Mouse (Mus musculus): ENCODE measurements around the gene Rgl2. TPM values are rescaled to one million over a fixed set of nuclear protein-coding genes. Genes with fewer than 3 reads are reported as not detected.

Rgl2 gene
- polyA plus RNA-seq, 1 experiment from 2014 or later = 22.2 TPM

GRCm38 (mm10) chr17:33952879-33953278 lies 23.5 kb downstream of the Rgl2 start:
- 82% methylated on average over 4 of the region's 4 CpGs for WGBS
- no peak for ATAC-seq (replicated peaks; ENCODE audit: low FRiP score, low read depth)
- Histone ChIP-seq H3K9ac (ENCODE audit: low read depth, low read length) (0 out of 2 replicates have a peak overlapping the region, but pooled peaks have one; percentile 35), H3K9me3 (replicated peaks; ENCODE audit: low read length) (no peaks in the 10 kb centered on the region), H3K27ac (no peak overlapping the region), H3K4me3 (replicated peaks; ENCODE audit: low read depth, low read length) (no peak overlapping the region), H3K4me1 (replicated peaks; ENCODE audit: insufficient read depth, low read length) (peaks cover 29% of the 10 kb centered on the region), H3K27me3 (ENCODE audit: insufficient read depth, low read length) (no peaks in the 10 kb centered on the region), H3K36me3 (ENCODE audit: insufficient read depth, low read length) (peaks cover 25% of the 10 kb centered on the region; the same call in 1 of the 2 replicates), H3K4me2 (ENCODE audit: low read length) (no peak overlapping the region)
- DNase-seq (ENCODE audit: low spot score) = no peak
- TF ChIP-seq CTCF (IDR thresholded peaks at IDR 0.05; ENCODE audit: low read depth) = no peak

- no peak for DNase-seq (ENCODE audit: low spot score)
- no peaks in the 10 kb centered on the region for H3K9me3 ChIP-seq (replicated peaks; ENCODE audit: low read length)
- H3K4me2 ChIP-seq (ENCODE audit: low read length) = no peak overlapping the region
- peaks cover 23% of the 10 kb centered on the region; the same call in 1 of the 2 replicates for H3K36me3 ChIP-seq (ENCODE audit: insufficient read depth, low read length)
- H3K4me3 ChIP-seq (replicated peaks; ENCODE audit: low read depth, low read length) = no peak overlapping the region
- no peak for ATAC-seq (replicated peaks; ENCODE audit: low FRiP score, low read depth)
- 78% methylated on average over 3 of the region's 3 CpGs for WGBS
- no peaks in the 10 kb centered on the region for H3K27me3 ChIP-seq (ENCODE audit: insufficient read depth, low read length)
- peaks cover 29% of the 10 kb centered on the region for H3K4me1 ChIP-seq (replicated peaks; ENCODE audit: insufficient read depth, low read length)
- no peak for TF ChIP-seq CTCF (IDR thresholded peaks at IDR 0.05; ENCODE audit: low read depth)
- H3K9ac ChIP-seq (ENCODE audit: low read depth, low read length) = peak overlapping the region; percentile 35; the same call in 1 of the 2 replicates
- H3K27ac ChIP-seq = no peak overlapping the region
These were observed 24.0 kb downstream of the Rgl2 start for GRCm38 (mm10) chr17:33953310-33953709.

DNA sequence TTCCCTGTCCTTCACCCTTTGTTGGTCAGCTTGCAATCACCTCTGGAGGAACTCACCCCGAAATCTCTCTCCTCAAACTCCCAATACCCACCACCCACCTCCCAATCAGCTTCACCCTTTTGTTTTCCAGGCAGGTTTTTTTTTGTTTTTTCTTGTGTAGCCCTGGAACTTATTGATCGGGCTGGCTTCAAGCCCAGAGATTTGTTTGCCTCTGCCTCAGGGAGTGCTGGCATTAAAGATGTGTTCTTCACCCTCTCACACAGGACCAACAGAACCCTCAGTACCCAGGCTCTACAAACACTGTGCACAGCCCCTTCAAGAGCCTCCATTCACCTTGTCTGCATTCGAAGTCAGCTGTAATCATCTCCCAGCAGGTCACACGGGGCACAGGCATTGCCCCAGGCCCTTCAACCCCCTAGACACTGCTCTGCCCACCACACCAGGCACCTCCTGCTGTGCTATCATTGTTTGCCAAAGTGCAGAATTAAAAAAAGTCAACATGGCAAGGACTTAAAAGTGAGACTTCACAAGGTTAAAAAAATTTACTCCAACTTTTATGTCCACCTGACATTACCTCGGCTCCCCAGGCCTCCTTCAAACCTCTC lies 24.7 kb downstream of the Rgl2 start:
- TF ChIP-seq CTCF (IDR thresholded peaks at IDR 0.05; ENCODE audit: low read depth) = no peak
- Histone ChIP-seq H3K9me3 (replicated peaks; ENCODE audit: low read length) (no peaks in the 10 kb centered on the region), H3K27me3 (ENCODE audit: insufficient read depth, low read length) (no peaks in the 10 kb centered on the region), H3K4me3 (replicated peaks; ENCODE audit: low read depth, low read length) (peak overlapping the region; percentile 94), H3K9ac (ENCODE audit: low read depth, low read length) (peak overlapping the region; percentile 94), H3K4me2 (ENCODE audit: low read length) (peak overlapping the region; percentile 80), H3K36me3 (ENCODE audit: insufficient read depth, low read length) (peaks cover 27% of the 10 kb centered on the region), H3K4me1 (replicated peaks; ENCODE audit: insufficient read depth, low read length) (peaks cover 29% of the 10 kb centered on the region), H3K27ac (peak overlapping the region; percentile 91; the same call in 1 of the 2 replicates)
- WGBS = 37% methylated on average over 5 of the region's 5 CpGs
- DNase-seq (ENCODE audit: low spot score) = no peak
- no peak for ATAC-seq (replicated peaks; ENCODE audit: low FRiP score, low read depth)

DNA sequence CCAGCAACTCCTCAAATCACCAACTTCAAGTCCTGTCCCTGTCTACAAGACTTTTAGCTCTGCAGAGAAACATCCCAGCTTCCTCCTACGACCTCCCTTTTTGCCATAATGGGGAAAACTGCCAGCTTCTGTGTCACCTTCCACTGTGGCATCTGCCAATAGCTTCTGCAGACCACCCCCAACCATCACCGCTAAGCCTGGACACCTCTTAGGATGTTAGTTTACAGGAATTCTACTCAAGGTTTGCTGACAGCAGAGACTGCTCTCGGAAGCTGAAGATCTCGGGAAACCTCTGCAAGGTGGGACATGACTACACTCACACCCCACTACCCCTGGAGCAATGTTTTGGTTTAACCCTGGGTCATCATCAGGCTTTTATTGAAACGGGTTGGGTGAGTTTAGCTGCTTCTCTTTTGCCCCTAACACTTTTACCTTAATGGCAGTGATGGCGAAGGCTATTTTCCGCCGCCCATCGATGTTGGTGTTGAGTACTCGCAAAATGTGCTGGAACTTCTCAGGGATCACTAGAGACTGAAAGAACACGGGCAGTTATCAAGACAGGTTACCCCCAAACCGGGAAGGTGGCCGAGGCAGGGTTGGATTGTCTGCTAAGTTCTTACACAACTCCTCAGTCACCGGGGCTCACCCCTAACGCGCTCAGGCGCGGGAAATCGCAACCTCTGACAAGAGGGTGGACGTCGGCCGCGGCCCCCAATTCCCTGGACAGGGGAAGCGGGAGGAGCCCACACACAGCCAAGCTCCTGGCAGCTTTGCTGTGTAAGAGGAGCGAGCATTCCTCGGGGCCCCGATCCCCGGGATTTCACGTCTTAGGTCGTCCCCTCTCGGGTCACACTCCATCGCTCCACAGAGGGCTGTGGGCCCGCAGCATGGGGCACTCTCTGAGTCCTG lies 25.6 kb downstream of the Rgl2 start:
- Histone ChIP-seq H3K27me3 (ENCODE audit: insufficient read depth, low read length) (no peaks in the 10 kb centered on the region), H3K9me3 (replicated peaks; ENCODE audit: low read length) (no peaks in the 10 kb centered on the region), H3K4me2 (ENCODE audit: low read length) (peak overlapping the region; percentile 80), H3K9ac (ENCODE audit: low read depth, low read length) (peak overlapping the region; percentile 94), H3K4me1 (replicated peaks; ENCODE audit: insufficient read depth, low read length) (peaks cover 29% of the 10 kb centered on the region), H3K36me3 (ENCODE audit: insufficient read depth, low read length) (peaks cover 30% of the 10 kb centered on the region), H3K27ac (peak overlapping the region; percentile 91), H3K4me3 (replicated peaks; ENCODE audit: low read depth, low read length) (peak overlapping the region; percentile 94)
- ATAC-seq (replicated peaks; ENCODE audit: low FRiP score, low read depth) (no peak; the same call in 1 of the 2 replicates), DNase-seq (ENCODE audit: low spot score) (peak; percentile 42)
- TF ChIP-seq CTCF (IDR thresholded peaks at IDR 0.05; ENCODE audit: low read depth) = no peak
- WGBS = under 1% methylated on average over 33 of the region's 33 CpGs

DNA sequence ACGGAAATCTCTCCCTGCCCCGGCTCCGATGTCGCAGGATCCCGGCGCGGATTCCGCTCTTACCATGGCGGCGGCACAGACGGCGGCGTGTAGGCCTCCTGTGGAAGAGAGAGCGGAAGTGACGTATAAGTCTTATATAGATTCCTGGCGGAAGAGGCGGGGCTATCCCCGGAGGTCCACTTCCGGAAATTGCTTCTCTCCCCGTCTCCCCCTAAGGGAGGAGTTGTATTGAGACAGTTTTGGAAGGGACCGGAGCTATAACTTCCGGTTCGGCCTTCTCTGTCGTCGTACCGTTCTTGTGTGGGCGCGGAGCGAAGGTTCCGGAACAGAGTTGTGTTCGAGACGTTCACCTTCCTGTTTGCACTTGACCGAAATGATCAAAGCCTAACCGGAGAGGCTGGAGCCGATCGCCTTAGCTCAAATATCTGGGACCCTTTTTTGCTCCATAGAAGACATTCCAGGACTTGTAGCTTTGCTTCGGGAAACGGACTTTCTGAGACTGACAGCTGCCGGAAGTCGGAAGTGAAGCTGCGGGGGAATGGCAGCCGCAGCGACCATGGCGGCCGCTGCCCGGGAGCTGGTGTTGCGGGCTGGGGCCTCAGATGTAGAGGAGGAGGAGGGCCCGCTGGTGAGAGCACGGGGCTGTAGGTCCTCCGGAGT lies 26.3 kb downstream of the Rgl2 start, which contains the start of the genes Vps52 and Rps18:
Vps52 (plus strand) TSS at position 258 of the 660 bp plus-strand sequence.
Rps18 (minus strand) TSS at position 447 of the 660 bp plus-strand sequence.
- no peaks in the 10 kb centered on the region for H3K9me3 ChIP-seq (replicated peaks; ENCODE audit: low read length)
- WGBS = under 1% methylated on average over 50 of the region's 50 CpGs
- peak; percentile 99 for DNase-seq (ENCODE audit: low spot score)
- peak; percentile 42 for TF ChIP-seq CTCF (IDR thresholded peaks at IDR 0.05; ENCODE audit: low read depth)
- peak within 1 kb of the TSS; percentile 91 for H3K27ac ChIP-seq
- ATAC-seq (replicated peaks; ENCODE audit: low FRiP score, low read depth) = peak; percentile 81
- H3K4me2 ChIP-seq (ENCODE audit: low read length) = peak within 1 kb of the TSS; percentile 84
- peak within 1 kb of the TSS; percentile 94 for H3K9ac ChIP-seq (ENCODE audit: low read depth, low read length)
- H3K4me3 ChIP-seq (replicated peaks; ENCODE audit: low read depth, low read length) = peak within 1 kb of the TSS; percentile 94
- no peaks in the 10 kb centered on the region for H3K27me3 ChIP-seq (ENCODE audit: insufficient read depth, low read length)
- H3K36me3 ChIP-seq (ENCODE audit: insufficient read depth, low read length) = peaks cover 33% of the 10 kb centered on the region
- peaks cover 26% of the 10 kb centered on the region for H3K4me1 ChIP-seq (replicated peaks; ENCODE audit: insufficient read depth, low read length)

DNA sequence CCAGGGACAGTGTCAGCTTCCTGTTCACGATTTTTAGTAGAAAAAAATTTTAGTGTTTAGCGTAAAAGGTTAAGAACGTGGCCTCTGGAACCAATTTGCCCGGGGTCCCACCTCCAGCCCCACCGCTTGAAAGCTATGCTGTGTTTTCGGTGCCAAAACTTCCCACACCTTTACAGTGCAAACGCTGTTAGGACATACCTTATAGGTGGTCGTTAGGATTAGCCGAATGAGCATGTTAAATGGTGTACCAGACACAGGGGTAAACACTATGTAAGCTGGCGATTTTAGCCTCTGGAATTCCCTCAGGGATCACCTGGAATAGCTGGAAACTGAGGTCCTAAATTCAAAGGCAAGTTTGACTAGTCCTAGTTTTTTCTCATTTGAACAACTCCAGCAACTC lies 27.0 kb downstream of the Rgl2 start:
- Histone ChIP-seq H3K4me1 (replicated peaks; ENCODE audit: insufficient read depth, low read length) (peaks cover 23% of the 10 kb centered on the region), H3K4me3 (replicated peaks; ENCODE audit: low read depth, low read length) (peak overlapping the region; percentile 94), H3K4me2 (ENCODE audit: low read length) (peak overlapping the region; percentile 84), H3K27me3 (ENCODE audit: insufficient read depth, low read length) (no peaks in the 10 kb centered on the region), H3K36me3 (ENCODE audit: insufficient read depth, low read length) (peaks cover 38% of the 10 kb centered on the region), H3K9me3 (replicated peaks; ENCODE audit: low read length) (no peaks in the 10 kb centered on the region), H3K9ac (ENCODE audit: low read depth, low read length) (peak overlapping the region; percentile 84), H3K27ac (peak overlapping the region; percentile 91)
- 6% methylated on average over 10 of the region's 10 CpGs for WGBS
- no peak for DNase-seq (ENCODE audit: low spot score)
- no peak for ATAC-seq (replicated peaks; ENCODE audit: low FRiP score, low read depth)
- no peak for TF ChIP-seq CTCF (IDR thresholded peaks at IDR 0.05; ENCODE audit: low read depth)

Data from kidney, postnatal 0 days (tissue).